Mouse (Mus musculus): Measurements from ENCODE around the gene Ttc28.
A peak's percentile ranks its signal among the peaks of the same experiment; 100 is the strongest.
"Not testable (repeated sequence)": the region's sequence is repeated elsewhere in the genome, so short reads cannot be mapped to it uniquely, and the experiment has no call there.

Gene Ttc28

DNA sequence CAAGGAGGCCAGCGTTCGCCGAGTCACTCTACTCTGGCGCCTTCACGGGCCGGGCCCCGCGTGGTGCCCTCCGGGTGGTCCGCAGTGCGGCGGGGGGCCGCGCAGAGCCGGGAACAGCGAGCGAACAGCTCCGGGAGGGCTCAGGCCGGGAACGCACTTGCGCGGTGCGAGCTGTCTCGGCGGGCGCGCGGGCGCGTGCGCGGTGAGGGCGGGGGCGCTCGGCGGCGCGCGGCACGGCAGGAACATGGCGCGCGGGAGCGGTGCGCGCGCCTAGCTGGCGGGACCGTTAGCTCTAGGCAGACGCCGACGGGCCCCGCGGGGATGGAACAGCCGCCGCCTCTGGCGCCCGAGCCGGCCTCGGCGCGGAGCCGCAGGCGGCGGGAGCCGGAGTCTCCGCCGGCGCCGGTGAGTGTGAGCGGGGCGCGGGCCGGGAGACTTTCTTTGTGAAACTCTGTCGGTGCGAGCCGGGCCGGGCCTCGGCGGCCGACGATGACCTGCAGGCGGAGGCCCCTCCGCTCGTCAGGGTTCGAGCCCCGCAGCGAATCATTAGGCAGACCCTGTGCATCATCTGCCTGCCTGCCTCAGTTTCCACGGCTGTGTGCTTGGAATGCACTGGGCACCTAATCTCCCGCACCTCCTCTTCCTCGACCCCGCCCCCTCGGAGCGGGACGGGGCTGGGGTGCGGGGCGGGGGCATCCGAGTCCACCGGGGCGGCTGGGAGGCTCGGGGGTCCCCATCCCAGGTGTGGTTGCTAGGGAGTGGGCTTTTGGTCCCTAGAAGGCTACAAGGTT lies at the start of gene Ttc28:
TSS of gene Ttc28 (plus strand) at position 220 of the 791 bp plus-strand sequence.
- peak; percentile 77 for DNase-seq (ENCODE audit: low spot score)

GRCm38 (mm10) chr5:110831036-110831720 lies 48.4 kb upstream of the Ttc28 start:
- no peak for DNase-seq (ENCODE audit: low spot score)

DNA sequence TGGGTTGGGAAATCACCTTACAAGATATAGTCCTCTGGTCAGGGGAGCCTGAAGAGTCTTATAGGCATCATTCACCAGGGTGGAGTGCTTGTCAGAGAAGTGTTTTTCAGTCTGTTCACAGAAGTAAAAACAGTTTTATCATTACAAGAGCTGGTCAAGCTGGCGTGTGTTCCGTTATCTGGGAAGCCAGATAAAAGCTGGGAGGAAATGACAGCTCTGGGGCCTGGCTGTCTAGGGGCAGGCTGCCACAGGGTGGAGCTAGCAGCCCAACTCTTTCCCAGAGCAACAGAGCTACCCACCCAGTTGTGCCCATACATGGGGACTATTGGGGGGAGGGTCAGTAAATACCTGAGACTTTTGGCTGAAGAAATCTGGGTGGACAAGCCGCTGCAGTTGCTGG lies 43.6 kb upstream of the Ttc28 start:
- DNase-seq (ENCODE audit: low spot score) = no peak

DNA sequence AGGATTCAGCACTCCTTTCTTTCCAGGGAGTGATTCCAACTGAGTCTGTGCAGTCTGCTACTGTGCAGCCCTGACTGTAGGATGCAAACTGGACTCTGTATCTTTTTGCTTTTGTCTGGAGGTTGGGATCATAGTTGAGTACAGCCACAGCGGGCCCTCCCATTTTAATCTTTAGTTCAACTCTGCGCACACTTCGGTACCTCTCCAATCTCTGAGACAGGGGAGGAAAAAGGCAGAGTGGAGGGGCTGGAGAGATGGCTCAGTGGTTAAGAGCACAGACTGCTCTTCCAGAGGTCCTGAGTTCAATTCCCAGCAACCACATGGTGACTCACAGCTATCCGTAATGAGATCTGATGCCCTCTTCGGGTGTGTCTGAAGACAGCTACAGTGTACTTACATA lies 41.6 kb upstream of the Ttc28 start:
- not testable (repeated sequence) for DNase-seq (ENCODE audit: low spot score)

GRCm38 (mm10) chr5:110839038-110839677 lies 40.4 kb upstream of the Ttc28 start:
- no peak for DNase-seq (ENCODE audit: low spot score)

DNA sequence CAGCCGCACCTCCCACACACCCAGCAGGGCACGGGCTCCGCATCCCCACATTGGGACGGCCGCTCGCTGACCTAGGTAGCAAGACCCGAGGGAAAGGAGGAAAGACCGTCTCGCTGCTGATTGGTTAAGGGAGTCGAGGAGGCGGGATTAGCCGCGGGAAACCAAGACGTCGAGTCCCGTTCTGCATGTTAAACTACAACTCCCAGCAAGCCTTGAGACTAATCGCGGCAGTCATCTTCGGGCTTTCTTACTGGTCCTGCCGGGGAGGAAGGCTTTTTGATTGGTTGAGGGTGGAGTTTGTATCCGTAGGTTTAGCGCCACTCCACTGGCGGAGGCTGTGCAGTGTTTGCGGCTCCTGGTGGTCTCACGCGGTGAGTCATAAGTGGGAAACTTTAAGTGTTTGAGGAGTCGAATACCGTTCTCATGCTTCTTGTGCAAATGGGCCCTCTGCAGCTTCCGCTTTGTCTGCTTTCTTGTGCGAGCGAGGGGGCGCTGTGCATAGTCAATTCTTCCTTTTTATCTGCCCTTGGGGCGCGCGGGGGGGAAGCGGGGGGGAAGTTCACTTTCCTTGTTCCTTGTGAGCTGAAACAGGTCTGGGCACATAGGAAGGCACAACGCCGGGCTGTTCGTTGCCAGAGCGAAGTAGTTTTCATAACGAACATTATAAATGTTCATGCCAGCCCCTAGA lies 39.8 kb upstream of the Ttc28 start, which contains the start of the genes Hscb and Chek2:
TSS of gene Hscb (minus strand) at position 100 of the 688 bp plus-strand sequence.
TSS of gene Chek2 (plus strand) at position 302 of the 688 bp plus-strand sequence.
- DNase-seq (ENCODE audit: low spot score) = peak; percentile 96

DNA sequence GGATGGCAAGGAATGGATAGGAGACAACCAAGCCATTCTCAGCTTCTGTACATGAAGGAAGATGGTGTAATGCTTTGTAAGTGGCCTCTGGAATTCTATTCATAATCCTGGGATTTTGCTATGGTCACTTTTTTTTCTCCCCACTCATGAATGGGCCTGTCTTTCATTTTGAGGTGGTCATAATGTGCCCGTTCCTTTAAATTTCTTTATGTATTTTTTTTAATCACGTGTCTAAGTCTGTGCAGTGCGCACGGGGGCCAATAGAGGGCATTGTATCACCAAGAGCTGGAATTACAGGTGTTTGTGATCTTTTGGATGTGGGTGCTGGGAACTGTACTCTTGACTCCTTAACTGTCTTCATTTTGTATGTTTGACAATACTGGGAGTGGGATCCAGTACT lies 39.1 kb upstream of the Ttc28 start:
- peak; percentile 71 for DNase-seq (ENCODE audit: low spot score)

DNA sequence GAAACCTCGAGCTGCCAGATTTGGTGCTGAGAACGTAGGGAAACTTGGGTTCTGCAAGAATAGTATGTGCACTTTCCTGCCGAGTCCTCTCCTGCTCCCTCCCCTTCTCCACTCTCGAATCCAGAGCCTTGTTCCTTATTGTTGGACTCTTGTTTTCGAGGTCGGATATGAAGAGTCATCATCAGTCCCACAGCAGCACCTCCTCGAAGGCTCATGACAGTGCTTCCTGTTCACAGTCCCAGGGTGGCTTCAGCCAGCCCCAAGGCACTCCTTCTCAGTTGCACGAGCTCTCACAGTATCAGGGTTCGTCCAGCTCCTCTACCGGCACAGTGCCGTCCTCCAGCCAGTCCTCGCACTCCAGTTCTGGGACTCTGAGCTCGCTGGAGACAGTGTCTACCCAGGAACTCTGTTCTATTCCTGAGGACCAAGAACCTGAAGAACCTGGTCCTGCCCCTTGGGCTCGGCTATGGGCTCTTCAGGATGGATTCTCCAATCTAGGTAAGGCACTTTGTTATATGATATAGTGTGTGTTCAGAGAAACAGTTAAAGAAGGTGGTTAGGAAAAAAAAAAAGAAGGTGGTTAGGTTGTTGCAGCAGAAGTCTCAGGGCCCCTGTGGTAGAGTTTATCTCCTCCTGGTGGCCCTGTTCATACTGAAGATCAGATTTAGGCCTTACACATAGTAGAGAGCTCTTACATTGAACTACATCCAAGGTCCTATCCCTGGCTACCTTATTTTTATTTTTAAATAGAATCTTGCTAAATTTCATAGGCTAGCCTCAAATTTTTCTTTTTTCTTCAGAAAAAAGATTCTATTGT lies 38.3 kb upstream of the Ttc28 start:
- DNase-seq (ENCODE audit: low spot score) = no peak

GRCm38 (mm10) chr5:110852990-110853389 lies 26.6 kb upstream of the Ttc28 start:
- DNase-seq (ENCODE audit: low spot score) = no peak

- DNase-seq (ENCODE audit: low spot score) = no peak
These were observed 22.5 kb upstream of the Ttc28 start for GRCm38 (mm10) chr5:110857091-110857490.

DNA sequence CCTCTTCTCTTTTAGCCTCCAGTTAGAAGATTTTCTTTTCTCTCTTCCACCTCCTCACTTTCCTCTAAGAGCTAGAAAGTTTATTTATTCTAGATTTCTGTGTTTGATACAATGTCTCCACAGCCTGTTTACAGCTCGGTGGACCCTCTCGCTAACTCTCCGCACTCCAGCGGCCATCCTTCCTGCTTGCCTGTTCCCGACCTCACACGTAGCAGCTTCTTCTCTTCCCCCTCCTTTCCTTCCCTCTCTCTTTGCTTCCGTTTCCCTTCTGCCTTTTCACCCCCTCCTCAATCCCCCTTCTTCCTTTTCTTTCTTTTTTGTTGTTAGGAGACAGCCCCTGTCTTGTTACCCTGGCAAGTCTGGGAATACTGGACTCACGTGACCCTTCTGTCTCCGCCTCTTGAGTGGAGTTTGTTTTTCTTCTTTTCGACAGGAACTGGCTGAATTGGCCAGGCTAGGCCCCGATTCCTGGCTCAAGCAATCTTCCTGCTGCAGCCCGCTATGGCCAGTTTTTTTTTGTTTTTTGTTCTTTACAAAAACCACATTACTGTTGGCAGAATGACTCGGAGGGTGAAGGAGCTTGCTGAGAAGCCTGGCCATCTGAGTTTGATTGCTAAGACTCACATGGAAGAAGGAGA lies 20.5 kb upstream of the Ttc28 start:
- no peak for DNase-seq (ENCODE audit: low spot score)

DNA sequence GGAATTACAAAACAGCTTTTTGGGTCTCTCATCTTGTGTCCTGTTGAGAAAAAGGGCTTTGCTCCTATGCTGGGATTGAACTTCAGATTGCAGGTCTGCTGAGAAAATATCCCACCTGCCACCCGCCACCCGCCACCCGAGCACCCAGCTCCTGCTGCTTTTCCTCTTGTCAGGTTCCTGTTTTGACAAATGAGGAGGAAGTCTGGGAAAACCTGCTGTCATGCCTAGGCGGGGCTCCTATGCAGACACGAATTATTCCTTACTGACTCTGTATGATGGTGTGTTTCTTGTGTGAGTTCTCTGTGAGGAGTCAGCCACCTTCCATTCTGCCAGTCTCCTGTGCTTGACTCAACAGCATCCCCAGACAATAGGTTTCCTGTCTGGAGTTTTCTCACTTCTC lies 19.2 kb upstream of the Ttc28 start:
- DNase-seq (ENCODE audit: low spot score) = no peak

- no peak for DNase-seq (ENCODE audit: low spot score)
These were observed 11.1 kb upstream of the Ttc28 start for GRCm38 (mm10) chr5:110868460-110868859.

DNA sequence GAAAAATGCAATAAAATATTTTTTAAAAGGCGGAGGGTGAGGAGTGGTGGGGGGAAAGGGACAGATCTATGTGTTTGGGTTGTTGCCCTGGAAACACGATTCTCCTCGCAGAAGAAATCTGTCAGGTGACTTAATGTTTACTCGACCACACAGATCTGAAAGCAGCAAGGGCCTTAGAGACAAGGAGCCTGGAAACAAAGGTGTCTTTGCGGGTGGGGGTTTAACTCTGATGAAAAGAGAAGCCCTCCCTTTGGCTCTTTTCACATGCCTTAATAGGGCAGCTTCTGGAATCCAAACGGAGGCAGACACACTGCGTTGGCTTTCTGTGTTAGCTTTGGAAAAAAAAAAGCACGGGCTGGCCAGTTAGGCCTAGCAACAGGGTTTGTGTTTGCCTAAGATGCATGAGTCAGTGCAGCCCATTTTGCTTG lies 10.3 kb upstream of the Ttc28 start:
- no peak for DNase-seq (ENCODE audit: low spot score)

- no peak for DNase-seq (ENCODE audit: low spot score)
These were observed 6.4 kb upstream of the Ttc28 start for GRCm38 (mm10) chr5:110873160-110873559.

GRCm38 (mm10) chr5:110874711-110875110 lies 4.9 kb upstream of the Ttc28 start:
- DNase-seq (ENCODE audit: low spot score) = no peak

- DNase-seq (ENCODE audit: low spot score) = no peak
These were observed 4.3 kb upstream of the Ttc28 start for GRCm38 (mm10) chr5:110875286-110875685.

- no peak for DNase-seq (ENCODE audit: low spot score)
These were observed 1.7 kb upstream of the Ttc28 start for GRCm38 (mm10) chr5:110877666-110878505.

DNA sequence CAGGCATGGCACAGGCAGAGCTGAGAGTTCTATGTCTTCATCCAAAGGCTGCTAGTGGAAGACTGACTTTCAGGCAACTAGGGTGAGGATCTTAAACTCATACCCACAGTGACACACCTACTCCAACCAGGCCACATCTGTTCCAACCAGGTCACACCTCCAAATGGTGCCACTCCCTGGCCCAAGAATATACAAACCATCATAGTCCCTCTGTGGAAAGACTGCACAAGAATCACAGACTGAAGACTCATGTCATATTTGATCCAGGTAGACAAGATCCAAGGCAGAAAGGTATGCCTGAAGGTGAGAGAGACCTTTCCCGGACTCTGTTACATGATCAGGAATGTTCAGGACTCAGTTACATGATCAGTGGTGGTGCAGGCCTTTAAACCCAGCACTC lies 1.1 kb upstream of the Ttc28 start:
- DNase-seq (ENCODE audit: low spot score) = not testable (repeated sequence)

- DNase-seq (ENCODE audit: low spot score) = no peak
These were observed 561 bp upstream of the Ttc28 start for GRCm38 (mm10) chr5:110879042-110879441.

Data from T-cell, adult 2 months (primary cell).